Mouse (Mus musculus) ZHBTc4 (cell line): ENCODE data around the gene Hes6.

Source experiments
- DNase-seq: peaks from one replicate; pipeline ENCODE4 v3.0.0-alpha.2; 2011; ENCODE audit warnings: low read depth, low spot score

The Hes6 gene

GRCm38 (mm10) chr1:91441855-91442254 is 28.0 kb upstream of the Hes6 start:
- no peak for DNase-seq

DNA sequence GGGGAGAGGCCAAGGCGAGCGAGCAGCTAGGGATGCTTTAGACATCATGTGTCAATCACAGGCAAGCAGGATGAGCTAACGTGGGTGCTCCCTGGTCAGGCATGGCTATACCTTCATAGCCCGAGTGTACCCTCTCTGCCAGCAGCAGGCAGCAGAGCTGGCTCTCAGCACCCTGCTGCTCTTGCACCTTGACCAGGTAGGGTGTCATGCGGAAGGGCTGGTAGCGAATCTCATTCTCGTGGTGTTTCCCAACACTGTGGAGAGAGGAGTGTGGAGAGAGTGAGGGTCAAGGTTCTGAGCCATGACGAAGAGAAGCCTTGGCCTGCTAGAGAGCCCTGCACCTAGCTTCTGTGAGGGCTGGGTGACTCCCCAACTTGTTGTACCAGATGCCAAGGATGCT is 25.9 kb upstream of the Hes6 start:
- DNase-seq, result no peak

- no peak for DNase-seq
These were observed 23.7 kb upstream of the Hes6 start for GRCm38 (mm10) chr1:91437573-91437972.

DNA sequence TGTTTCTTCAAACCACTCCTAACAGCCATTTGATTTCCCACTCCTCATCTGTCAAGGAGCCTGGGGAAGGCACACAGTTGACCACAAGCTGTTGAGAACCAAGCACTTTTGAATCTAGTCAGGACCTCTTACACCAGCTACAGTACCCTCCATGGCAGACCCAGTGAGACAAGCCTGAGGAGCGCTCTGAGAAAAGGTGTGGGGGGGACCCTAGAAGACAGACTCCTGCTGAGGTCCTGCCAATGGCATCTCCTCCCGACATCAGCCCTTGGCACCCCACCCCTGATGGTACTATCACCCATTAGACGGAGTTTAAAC is 23.2 kb upstream of the Hes6 start:
- no peak for DNase-seq

DNA sequence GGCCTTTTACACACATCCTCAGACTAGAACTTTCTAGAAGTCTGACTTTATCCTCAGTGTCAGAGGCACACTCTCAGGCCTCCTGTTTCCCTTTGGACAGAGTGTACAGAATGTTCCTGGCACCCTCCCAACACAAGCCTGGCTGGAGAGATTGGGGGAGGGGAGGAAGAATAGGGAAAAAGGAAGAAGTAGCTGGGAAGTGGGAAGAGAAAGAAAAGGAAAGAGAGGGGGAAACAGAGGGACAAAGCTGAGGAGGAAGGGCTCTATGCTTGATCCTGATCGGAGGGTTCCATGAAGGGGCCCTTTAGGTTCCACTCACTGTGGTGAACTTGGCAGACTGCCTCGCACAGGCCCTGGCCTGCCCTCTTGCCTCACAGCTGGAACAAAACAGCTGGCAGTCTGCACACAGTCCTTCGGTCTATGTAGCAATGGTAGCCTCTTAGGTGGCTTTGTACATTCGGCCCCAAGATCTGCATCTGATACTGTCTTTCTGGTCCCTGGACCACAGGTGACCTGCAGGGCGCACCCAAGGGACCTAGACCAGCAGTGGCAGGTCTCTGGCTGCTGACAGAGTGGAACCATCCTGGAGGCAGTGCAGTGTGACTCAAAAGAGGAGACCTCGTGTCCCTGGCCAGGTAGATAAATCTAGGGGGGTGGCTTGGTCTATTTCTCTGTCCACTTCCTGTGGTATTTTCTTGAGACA is 22.7 kb upstream of the Hes6 start:
- DNase-seq, result no peak

DNA sequence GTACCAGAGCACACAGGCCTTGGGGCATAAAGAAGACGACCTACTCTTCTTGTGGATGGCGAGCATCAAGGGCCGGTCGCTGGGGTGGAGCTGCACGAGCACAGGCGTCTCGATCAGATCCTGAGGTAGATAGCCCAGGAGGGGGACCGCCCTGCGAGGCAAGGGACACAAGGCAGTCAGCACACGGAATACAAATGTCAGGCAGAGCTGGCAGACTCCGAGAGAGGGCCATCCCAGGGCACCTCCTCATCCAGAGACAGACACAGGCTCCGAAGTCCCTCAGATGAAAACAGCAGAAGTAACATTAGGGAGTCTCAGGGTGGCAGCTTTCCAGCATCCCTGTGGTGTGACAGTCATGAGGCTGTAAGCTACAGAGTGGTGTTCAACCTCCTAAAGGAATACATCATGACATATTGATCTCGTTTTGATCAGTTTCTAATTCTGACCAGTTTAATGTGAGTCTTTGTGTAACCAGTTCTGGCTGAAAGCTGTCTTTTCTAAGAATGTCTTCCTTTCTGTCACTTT is 21.8 kb upstream of the Hes6 start:
- DNase-seq, result no peak

DNA sequence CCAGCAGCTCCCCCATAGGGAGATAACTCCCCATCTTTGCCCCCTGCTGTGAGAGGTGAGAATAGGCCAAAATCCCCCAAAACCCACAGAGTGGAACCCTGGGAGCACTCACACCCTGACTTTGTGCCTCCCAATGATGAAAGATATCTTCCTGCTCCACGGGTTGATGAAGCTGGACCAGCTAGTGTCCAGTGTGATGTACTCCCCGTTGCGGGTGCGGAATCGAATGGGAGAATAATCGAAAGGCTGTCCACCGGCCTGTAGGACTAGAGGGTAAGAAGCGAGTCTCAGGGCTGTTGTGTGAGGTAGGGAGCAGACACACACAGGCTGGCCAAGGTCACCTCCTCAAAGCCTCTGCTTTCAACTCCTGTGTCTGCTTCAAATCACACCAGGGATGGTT is 21.1 kb upstream of the Hes6 start:
- DNase-seq, result no peak

DNA sequence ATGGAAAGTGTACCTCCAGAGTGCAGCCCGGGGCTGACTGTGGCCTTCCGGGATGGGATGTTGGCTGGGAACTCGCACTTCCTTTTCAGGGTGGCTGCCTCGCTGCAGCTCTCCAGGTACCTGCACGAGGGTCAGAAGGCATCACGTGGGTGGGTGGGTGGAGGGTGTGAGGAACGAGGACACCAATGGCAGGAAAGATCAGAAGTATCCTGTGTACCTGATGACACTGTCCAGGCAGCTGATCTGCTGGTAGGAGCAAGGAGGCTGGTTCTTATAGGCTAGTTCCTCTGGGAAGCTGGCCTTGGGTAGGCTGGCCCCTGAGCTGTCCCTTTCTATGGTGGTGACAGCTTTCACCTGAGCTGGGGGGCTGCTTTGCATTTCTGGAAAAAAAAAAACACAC is 16.9 kb upstream of the Hes6 start:
- DNase-seq, result no peak

DNA sequence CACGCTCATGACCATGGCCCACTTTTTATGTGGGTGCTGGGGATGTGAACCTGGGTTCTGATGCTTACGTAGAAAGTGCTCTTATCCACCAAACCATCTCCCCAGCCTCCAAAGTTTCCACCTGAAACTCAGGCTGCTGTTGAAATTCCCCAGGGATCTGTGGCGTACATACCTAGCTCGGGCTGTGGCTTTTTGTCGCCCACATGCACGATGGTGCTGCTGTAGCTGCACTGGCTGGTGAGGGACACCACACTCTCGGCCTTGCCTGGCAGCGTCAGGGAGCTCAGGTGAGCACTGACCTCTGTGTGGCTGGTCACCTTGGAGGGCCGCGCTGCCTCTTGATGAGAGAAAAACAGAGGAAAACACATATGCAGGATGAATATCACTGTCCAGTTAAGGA is 15.4 kb upstream of the Hes6 start:
- no peak for DNase-seq

- DNase-seq, result peak; percentile 80
These were observed 14.8 kb upstream of the Hes6 start for GRCm38 (mm10) chr1:91428614-91429013.

DNA sequence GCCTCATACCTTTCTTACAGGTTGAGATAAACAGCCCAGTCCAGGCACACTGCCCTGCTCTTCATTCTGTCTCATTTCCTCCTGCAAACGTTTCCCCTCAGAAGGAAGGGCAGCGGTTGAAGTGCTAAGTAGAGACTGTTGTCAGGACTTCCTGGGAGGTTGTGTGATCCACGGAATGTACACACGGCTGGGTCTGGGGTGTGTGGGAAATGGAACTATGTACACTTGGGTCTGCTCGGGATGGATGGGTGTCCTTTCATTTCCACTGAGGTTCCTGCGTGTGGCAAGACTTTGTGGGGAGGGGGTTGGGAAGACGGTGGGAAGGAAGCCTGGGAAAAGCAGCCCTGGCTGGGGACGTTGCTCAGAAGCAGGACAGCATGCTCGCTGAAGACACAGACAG is 12.6 kb upstream of the Hes6 start:
- no peak for DNase-seq

DNA sequence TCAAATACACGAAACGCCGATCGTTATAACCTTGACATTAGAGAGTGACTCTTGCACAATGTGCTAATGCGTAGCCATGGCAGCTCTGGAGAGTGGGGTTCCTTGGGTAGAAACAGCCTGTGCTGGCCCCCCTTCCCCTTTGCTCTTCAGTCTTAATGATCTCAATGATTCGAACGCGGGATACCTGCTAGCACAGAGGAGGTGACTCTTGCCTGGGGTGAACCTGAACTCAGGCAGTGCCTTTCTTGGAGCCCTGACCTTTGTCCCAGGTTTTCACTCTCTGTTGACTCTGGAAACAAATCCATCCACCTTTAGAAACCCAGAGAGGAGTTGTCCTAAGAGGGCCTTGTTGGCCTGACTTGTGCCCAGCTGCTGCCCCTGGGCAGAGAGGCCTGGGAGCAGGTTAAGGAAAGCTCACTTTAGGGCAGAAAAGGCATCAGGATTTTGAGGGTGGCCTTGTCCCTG is 6.8 kb upstream of the Hes6 start:
- no peak for DNase-seq

GRCm38 (mm10) chr1:91419862-91420600 is 6.2 kb upstream of the Hes6 start:
- peak; percentile 45 for DNase-seq

GRCm38 (mm10) chr1:91417991-91418390 is 4.2 kb upstream of the Hes6 start:
- peak; percentile 5 for DNase-seq

- DNase-seq, result peak; percentile 4
These were observed 1.5 kb upstream of the Hes6 start for GRCm38 (mm10) chr1:91415311-91415710.

DNA sequence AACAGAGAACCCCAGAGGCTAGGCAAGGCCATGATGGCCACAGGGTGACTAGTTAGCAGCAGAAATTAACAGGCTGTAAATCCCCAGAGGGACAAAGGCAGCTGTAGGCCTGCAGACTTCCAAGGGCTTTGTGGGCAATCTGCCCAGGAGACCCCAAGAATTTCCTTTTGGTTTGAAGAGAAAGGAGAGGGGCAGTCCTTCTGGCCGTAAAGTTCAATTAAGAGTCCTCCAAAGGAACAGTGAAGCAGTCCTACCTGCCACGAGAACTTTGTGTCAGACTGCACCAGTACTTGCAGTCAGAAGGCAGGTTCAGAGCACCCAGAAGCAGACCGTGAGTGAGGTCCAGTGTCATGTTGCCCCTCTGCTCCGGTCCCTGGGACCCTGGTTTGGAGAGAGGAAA is 1.1 kb upstream of the Hes6 start:
- DNase-seq, result no peak

- no peak for DNase-seq
These were observed 321 bp downstream of the Hes6 start for GRCm38 (mm10) chr1:91413536-91413897.

GRCm38 (mm10) chr1:91413030-91413506 is 770 bp downstream of the Hes6 start:
- DNase-seq, result peak; percentile 98

DNA sequence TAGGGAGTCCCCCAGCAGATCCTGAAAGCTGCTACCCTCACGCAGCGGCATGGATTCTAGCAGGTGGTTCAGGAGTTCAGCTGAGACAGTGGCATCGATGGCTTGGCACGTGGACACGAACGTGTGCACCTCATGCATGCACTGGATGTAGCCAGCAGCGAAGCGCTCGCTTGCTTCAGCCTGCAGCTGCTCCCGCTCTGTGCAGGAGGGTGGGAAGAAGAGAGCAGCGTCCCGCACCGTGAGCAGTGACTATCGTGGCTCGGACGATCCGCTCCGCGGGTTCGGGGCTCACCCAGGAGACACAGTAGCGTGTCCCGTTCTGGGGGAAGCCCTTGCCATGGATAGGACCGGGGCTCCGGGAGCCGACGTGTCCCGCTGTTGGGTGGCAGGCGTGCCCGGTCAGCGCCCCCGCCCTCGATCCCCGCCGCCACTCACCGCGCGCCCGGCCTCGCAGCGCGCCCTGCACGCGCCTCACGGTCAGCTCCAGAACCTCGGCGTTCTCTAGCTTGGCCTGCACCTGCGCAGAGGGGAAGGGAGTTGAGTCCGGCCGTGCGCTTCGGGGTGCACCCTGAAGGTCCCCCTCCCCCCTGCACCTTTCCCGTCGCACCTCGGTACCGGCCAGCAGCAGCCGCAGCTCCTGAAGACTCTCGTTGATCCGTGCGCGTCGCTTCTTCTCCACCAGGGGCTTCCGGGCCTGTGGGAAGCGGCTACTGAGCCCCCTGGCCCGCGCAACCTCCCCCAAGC is 1.4 kb downstream of the Hes6 start:
- DNase-seq, result peak; percentile 29

- DNase-seq, result no peak
These were observed 2.1 kb downstream of the Hes6 start for GRCm38 (mm10) chr1:91411631-91412285.

DNA sequence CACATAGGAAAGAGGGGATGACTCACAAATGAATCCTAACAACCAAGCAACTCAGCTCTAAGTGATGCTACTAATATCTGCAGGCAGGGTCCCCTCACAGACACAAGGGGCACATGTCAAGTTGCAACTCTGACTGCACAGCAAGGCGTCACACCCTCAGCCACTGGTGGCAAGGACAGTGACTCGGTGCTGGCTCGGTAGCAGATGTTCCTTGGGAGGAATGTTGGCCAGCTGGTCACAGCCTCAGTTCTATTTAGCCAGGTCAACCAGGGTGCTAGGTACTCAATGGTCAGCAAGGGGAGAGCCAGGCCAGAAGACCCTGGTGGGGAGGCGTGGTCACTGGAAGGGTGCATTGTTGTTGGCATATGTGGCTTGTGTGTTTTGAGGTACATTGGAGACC is 6.0 kb downstream of the Hes6 start:
- DNase-seq, result no peak
